Mouse (Mus musculus) kidney, postnatal 4 days (tissue): ENCODE data around the gene Cdh20.

Experiments used
- DNase-seq, 2 experiments: peaks; one replicate each; pipeline ENCODE4 v3.0.0; 2021; ENCODE audit warnings: mixed read lengths in 2 of 2

Cdh20 gene

DNA sequence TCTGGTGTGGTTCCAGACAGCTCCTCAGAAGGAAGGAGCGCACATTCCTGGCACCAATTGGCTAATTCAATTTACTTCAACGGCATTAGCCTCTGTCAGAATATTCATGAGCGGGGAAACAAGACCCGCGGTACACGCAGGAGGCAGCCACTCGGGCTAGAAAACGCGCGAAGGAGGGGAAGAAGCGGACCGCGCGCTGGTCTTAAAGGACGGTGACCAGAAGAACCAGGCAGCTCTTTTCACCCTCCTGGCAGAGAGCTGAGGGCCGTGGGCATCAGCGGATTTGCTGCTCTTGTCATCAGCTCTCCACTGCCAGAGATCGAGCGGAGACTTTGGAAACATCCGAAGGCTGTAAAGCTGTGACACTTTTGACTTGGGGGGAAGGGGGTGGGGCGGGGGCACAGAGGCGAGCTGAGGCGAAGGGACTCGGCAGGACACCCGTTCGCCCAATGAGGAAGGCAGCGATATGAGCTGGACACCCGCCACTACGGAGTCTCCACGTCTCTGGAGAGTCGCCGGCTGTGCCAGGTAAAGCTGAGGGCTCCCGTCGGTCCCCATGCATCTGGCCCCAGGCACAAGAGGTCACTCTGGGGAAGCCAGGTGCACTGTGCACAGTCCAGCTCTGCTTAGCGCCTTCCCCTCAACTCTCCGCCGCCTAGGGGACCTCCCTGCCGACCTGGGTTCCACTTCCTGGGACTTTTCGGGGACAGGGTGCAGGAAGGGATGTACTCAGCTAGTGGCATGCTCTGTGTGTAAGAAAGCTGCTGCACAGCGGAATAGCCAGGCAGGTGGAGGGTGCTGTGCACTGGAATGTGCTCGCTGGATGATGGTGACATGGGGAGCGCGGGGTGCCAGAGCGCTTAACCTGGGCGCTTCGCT is at the start of gene Cdh20:
Gene Cdh20, plus strand, starts transcription at position 159 of the 879 bp plus-strand sequence.
- DNase-seq = peak; percentile 12 to 24

- DNase-seq = no peak
Measured at GRCm38 (mm10) chr1:104746816-104747215, 21.5 kb upstream of the Cdh20 start.

DNA sequence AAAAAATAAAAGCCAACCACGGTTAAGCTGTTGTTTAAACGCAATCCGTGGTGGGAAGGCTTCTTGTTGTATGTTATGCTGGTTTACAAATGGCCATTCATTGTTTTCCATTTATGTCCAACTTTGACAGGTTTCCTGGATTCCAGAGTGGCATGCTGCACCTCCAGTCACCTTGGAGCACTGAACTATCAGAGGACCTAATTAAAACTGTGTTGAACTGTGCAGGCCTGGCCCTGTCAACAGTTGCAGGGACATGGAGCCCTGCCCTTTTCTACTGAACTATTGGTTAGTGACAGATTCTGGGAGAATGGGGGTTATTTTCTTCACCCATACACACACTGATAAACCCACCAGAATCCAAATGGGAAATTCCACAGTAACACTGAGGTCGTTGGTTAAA is 20.9 kb upstream of the Cdh20 start:
- DNase-seq = no peak

DNA sequence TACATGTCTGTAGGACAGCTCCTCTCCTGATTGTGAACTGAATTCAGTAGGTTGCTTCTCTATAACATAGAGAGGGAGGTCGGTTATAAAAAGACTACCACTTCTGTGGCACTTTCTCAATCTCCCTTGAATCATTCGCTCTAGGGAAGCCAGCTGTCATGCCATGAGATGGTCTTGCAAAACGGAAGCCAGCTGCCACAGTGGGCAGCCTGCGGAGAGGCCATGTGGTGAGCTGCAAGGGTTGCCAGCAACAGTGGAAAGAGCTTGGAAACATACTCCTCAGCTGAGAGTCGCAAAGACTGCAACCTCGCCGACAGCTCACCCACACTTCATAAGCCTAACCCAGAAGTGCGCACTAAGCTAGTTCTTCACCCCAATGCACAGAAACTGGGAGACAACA is 13.8 kb upstream of the Cdh20 start:
- DNase-seq = no peak

DNA sequence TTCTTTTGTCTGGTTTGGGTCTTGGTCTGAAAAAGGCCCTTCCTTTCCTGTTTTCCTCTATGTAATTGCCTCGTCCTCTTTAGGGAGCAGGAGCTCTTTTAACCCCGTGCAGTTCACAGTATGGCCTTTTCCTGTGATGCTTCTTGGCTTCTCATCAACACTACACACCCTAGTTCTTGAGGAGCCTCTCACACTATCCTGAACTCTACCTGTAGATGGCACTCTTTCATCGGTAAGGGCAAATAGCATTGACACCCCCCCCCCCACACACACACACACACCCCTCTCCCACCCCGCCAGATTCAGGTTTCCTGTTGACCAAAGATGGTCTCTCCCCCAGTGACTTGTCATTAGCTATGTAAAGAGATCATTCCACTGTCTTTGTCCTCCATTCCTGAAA is 12.4 kb upstream of the Cdh20 start:
- no peak for DNase-seq

GRCm38 (mm10) chr1:104769250-104769607 is 900 bp downstream of the Cdh20 start:
- DNase-seq = peak; percentile 12 to 17

DNA sequence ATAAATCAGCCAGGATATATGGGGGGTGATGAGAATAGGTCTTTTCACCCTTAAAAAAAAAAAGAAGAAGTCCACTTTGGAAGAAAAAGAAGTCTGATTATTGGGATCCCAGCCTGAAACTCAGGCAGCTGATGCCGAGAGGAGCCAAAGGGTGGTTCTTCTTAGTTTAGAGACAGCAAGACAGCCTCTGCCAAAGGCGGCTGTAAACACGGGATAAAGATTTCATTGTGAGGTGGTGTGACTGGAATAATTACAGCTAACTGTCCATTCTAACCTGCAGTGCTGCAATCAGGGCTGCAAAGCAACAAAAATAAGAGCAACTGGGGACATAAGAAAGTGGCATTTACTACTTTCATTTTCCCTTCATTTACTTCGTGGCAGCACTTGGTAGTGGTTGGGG is 3.6 kb downstream of the Cdh20 start:
- DNase-seq = no peak

GRCm38 (mm10) chr1:104773207-104773606 is 4.9 kb downstream of the Cdh20 start:
- no peak for DNase-seq

GRCm38 (mm10) chr1:104793488-104793887 is 25.2 kb downstream of the Cdh20 start:
- DNase-seq = no peak

DNA sequence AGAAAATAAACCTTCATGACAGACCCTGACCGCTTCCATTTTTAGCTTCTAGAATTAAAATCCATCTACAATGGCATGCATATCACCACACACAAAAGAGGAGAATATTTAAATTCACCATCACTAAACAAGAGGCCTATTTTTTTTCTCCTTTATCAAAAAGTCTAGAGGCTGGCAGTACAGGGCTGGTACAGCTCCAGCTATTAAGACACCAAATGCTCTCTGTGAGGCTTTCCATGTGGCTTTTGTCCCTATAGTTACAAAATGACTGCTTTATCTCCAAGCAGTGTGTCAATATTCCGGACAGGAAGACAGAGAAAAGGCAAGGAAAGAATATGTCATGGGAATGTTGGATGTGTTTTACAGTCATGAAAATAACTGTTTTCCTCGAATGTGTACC is 27.8 kb downstream of the Cdh20 start:
- DNase-seq = no peak

DNA sequence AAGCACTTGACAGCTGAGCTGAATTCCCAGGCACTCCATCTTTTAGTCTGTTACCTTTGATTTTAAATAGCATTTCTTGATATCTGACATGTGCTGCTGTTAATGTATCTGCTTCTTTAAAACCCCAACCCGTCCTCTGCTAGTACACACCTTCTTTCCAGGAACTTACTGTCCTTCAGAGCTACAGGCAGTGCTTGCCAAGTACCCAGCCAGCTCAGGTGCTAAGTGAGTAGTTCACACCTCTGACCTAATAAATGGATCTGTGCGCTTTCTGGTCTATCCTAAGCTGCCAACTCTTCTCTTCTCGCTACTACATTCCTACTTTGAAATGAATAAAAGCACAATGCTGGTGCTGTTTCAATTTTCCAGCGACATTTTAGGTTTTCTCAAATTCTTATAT is 28.8 kb downstream of the Cdh20 start:
- no peak for DNase-seq

DNA sequence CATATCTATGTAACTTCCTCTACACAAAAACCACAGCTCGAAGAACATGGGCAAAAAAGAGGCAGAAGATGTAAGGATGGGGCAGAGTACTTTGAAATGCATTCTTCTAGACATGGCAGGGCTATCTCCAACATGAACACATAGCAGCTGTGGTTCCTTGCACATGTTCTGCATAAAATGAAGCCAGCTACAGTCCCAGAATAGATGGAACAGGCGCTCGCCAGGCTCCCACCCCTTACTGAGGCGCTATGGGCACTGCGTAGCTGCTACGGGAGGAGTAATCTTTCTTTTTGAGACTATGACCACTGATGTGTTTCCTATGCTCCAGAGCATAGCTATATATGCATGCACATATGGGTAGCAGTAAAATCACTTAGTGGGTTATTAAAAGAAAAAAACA is 36.4 kb downstream of the Cdh20 start:
- DNase-seq = no peak

DNA sequence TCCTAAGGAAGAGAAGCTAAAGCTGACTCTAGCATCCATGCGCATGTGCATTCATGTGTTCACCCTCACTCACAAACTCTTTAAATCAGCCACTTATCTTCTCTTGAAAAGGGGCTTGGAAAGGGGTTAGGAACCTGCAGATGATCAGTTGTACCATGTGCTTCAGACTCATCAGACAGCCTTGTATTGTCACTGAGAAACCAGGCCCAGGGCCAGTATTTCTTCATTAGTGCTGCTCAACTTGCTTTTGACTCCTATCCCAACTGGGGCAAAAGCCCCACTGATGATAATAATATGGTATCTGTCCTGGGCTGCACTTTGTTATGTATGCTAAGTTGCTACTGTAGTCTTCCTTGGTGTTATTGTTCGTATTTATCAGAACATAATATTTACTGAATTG is 38.9 kb downstream of the Cdh20 start:
- DNase-seq = no peak

GRCm38 (mm10) chr1:104817510-104817909 is 49.2 kb downstream of the Cdh20 start:
- no peak for DNase-seq

DNA sequence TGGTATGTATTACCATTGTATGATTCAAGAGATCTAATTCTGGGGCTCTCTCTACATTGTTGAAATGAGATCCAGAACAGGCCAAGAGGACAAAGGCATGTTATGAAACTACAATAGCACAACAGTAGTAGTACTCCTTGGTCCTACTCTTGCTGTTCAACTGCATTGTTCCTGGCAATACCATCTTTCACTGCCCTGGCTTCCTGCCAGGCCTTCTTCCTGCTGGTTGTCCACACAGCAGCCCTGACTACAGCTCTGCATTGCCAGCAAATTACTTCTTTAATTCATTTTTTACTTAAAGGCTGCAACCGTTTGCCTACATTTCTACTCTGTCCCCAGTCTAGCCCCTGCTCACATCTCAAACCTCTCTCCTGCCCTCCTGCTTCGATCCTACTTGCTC is 59.8 kb downstream of the Cdh20 start:
- peak; percentile 4 to 6 for DNase-seq

GRCm38 (mm10) chr1:104838206-104838915 is 70.0 kb downstream of the Cdh20 start:
- DNase-seq = no peak

DNA sequence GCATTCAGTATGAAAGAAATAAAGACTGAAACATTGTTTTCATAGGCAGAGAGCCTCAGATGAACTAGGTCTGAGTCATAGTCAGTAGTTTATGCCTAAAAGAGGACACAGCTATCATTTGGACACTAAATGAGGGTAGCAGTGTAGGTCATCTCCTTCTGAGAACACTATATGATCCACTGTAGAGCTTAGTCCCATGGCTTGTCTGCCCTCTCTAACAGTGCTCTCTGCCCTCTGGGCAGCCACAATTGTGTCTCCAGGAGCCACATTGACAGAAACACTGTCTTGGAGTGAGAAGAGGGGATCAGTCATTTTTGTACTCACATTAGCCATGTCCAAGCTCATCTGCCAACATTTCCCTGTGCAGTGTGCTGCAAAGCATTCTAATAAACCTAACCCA is 70.7 kb downstream of the Cdh20 start:
- DNase-seq = no peak

DNA sequence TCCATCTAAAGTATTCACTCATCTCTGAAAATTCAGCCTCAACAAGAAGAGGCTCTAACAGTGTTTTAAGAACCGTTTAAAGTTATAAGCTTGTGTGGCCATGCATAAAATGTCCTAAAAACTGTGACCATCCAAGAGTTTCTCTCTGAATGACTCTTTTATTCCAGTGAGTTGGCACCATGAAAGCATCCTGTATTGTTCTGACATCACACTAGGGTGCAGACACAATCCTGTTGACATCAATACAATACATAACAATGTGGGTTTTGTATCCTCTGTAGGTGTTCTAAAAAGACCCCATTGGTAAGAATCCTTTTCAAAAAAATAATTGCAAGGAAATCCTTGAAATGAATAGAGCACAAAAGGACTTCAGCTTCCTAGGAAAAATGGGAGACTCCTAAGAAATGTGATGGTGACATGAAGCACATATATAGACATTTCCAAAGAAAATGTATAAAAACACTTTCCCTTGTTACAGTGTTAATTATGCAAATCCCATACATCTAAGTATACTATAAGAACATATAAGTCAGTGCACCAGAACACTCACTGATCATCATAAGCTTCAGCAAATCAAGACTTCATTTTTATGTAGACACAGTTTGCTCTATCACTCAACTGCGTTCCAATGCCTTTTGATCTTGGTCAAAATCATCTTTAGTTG is 80.1 kb downstream of the Cdh20 start:
- DNase-seq = no peak

GRCm38 (mm10) chr1:104848920-104849272 is 80.6 kb downstream of the Cdh20 start:
- no peak for DNase-seq

- DNase-seq = no peak
Measured at GRCm38 (mm10) chr1:104877384-104877783, 109.1 kb downstream of the Cdh20 start.

GRCm38 (mm10) chr1:104901815-104902214 is 133.5 kb downstream of the Cdh20 start:
- no peak for DNase-seq

- DNase-seq = no peak
Measured at GRCm38 (mm10) chr1:104903409-104903808, 135.1 kb downstream of the Cdh20 start.

- DNase-seq = no peak
Measured at GRCm38 (mm10) chr1:104912407-104912806, 144.1 kb downstream of the Cdh20 start.

DNA sequence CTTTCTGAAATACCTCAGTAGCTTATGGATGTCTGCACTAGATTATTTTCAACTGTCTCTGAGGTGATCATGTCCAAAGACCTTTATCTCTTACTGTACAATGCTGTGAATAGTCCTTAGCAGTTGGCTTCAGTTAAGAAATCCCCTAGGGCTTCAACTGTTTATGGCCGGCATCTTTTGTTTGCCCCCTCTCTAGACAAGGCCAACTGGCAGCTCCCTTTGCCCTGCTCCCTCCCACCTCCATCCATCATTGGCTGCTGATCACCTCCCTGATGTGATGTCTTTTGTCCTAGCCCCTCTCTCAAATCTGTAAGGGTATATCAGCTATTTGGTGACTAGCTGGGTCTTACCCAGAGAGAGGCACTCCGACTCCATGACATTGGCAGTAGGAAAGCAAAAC is 148.2 kb downstream of the Cdh20 start:
- no peak for DNase-seq
